Mouse (Mus musculus) megakaryocyte-erythroid progenitor cell, adult 5-6 weeks (primary cell): ENCODE measurements at regions not wholly inside any gene's neighbourhood (a gene's known extent, or its start where the extent isn't known, plus 50 kb on each side); places are given as distances from the start of the nearest gene placed in this dataset.

ENCODE experiments used
- ATAC-seq: replicated peaks from 2 replicates; pipeline ENCODE4 v1.8.0; 2016; ENCODE audit warnings: mild to moderate bottlenecking, inconsistent platforms; ENCODE audit not compliant: severe bottlenecking, poor library complexity, low FRiP score, low TSS enrichment

- ATAC-seq: no peak
These were observed 171.5 kb upstream of the Sdk2 start for GRCm38 (mm10) chr11:114238316-114238715.

- no peak for ATAC-seq
These were observed 167.7 kb upstream of the Sdk2 start for GRCm38 (mm10) chr11:114234542-114234910.

- ATAC-seq: no peak
These were observed 167.0 kb upstream of the Sdk2 start for GRCm38 (mm10) chr11:114233636-114234541.

- no peak for ATAC-seq
These were observed 165.0 kb upstream of the Sdk2 start for GRCm38 (mm10) chr11:114231841-114232240.

- no peak for ATAC-seq
These were observed 162.9 kb upstream of the Sdk2 start for GRCm38 (mm10) chr11:114229763-114230162.

- no peak for ATAC-seq
These were observed 162.3 kb upstream of the Sdk2 start for GRCm38 (mm10) chr11:114229196-114229595.

- no peak for ATAC-seq
These were observed 159.7 kb upstream of the Sdk2 start for GRCm38 (mm10) chr11:114226553-114226952.

GRCm38 (mm10) chr11:114224706-114225105 lies 157.9 kb upstream of the Sdk2 start:
- no peak for ATAC-seq

GRCm38 (mm10) chr11:114223061-114223460 lies 156.2 kb upstream of the Sdk2 start:
- ATAC-seq: no peak

- ATAC-seq: no peak
These were observed 153.6 kb upstream of the Sdk2 start for GRCm38 (mm10) chr11:114220466-114220865.

GRCm38 (mm10) chr11:114218732-114219506 lies 152.1 kb upstream of the Sdk2 start:
- no peak for ATAC-seq

- ATAC-seq: no peak
These were observed 150.5 kb upstream of the Sdk2 start for GRCm38 (mm10) chr11:114217245-114217757.

GRCm38 (mm10) chr11:114216493-114216892 lies 149.6 kb upstream of the Sdk2 start:
- ATAC-seq: no peak

- no peak for ATAC-seq
These were observed 148.4 kb upstream of the Sdk2 start for GRCm38 (mm10) chr11:114215256-114215655.

GRCm38 (mm10) chr11:114212136-114212535 lies 145.3 kb upstream of the Sdk2 start:
- no peak for ATAC-seq

- ATAC-seq: peak; percentile 85
These were observed 138.3 kb upstream of the Sdk2 start for GRCm38 (mm10) chr11:114205192-114205591.

GRCm38 (mm10) chr11:114203416-114203815 lies 136.6 kb upstream of the Sdk2 start:
- ATAC-seq: no peak

- ATAC-seq: no peak
These were observed 135.6 kb upstream of the Sdk2 start for GRCm38 (mm10) chr11:114202486-114202885.

GRCm38 (mm10) chr11:114199081-114199586 lies 132.3 kb upstream of the Sdk2 start:
- ATAC-seq: no peak
